Mouse (Mus musculus): ENCODE results near the gene Sp100. TPM values are rescaled to one million over a fixed set of nuclear protein-coding genes. Genes with fewer than 3 reads are reported as not detected.

The Sp100 gene
- polyA plus RNA-seq, 1 experiment from 2014 or later: 0.94 TPM

GRCm38 (mm10) chr1:85757531-85758230 is 107.9 kb downstream of the Sp100 start:
- H3K4me2 ChIP-seq (replicated peaks): peak overlapping the region; percentile 1; the same call in 1 of the 2 replicates
- no peaks in the 10 kb centered on the region for H3K9me3 ChIP-seq
- no peaks in the 10 kb centered on the region for H3K27me3 ChIP-seq
- H3K4me3 ChIP-seq: no peak overlapping the region
- H3K27ac ChIP-seq: peak overlapping the region; percentile 22; the same call in 1 of the 2 replicates
- no peaks in the 10 kb centered on the region for H3K4me1 ChIP-seq
- WGBS: 76% methylated on average over 6 of the region's 6 CpGs
- ATAC-seq (ENCODE audit: low FRiP score, low read depth): no peak
- H3K36me3 ChIP-seq: no peaks in the 10 kb centered on the region
- no peak overlapping the region for H3K9ac ChIP-seq

GRCm38 (mm10) chr1:85758231-85758968 is 108.6 kb downstream of the Sp100 start:
- peak overlapping the region; percentile 22; the same call in 1 of the 2 replicates for H3K27ac ChIP-seq
- H3K36me3 ChIP-seq: no peaks in the 10 kb centered on the region
- H3K9ac ChIP-seq: no peak overlapping the region
- no peaks in the 10 kb centered on the region for H3K9me3 ChIP-seq
- 29% methylated on average over 14 of the region's 14 CpGs for WGBS
- no peak overlapping the region for H3K4me3 ChIP-seq
- ATAC-seq (ENCODE audit: low FRiP score, low read depth): peak; percentile 71
- peak overlapping the region; percentile 1; the same call in 1 of the 2 replicates for H3K4me2 ChIP-seq (replicated peaks)
- no peaks in the 10 kb centered on the region for H3K4me1 ChIP-seq
- no peaks in the 10 kb centered on the region for H3K27me3 ChIP-seq

- WGBS: 20% methylated on average over 1 of the region's 1 CpGs
- 0 out of 2 replicates have a peak, but pooled peaks have one; percentile 15 for ATAC-seq (ENCODE audit: low FRiP score, low read depth)
- H3K4me1 ChIP-seq: no peaks in the 10 kb centered on the region
- H3K4me3 ChIP-seq: no peak overlapping the region
- H3K9me3 ChIP-seq: no peaks in the 10 kb centered on the region
- no peaks in the 10 kb centered on the region for H3K27me3 ChIP-seq
- no peak overlapping the region for H3K4me2 ChIP-seq (replicated peaks)
- no peak overlapping the region for H3K27ac ChIP-seq
- H3K36me3 ChIP-seq: no peaks in the 10 kb centered on the region
- H3K9ac ChIP-seq: no peak overlapping the region
These were observed 109.1 kb downstream of the Sp100 start for GRCm38 (mm10) chr1:85758969-85759293.

Small RNA genes lying within 50 kb of the gene (microRNA-seq; reads per million reads assigned to microRNA genes)
- gene Mir8096: not detected

Other genes starting within 250 kb of the Sp100 start
- not detected in 2 replicates for gene G530012D18Rik, start 74.3 kb upstream of the Sp100 start, polyA plus RNA-seq (2015; fragmentation: Nextera tagmentation; extraction: Ambion mirVana)
- gene Sp110, start 51.2 kb upstream of the Sp100 start, polyA plus RNA-seq (2015; fragmentation: Nextera tagmentation; extraction: Ambion mirVana): 1.4 TPM in 2 replicates
- 0.75 and 1.2 TPM in 2 replicates for gene Sp140, start 49.6 kb upstream of the Sp100 start, polyA plus RNA-seq (2015; fragmentation: Nextera tagmentation; extraction: Ambion mirVana)
- 1.0 and 1.4 TPM in 2 replicates for gene A630001G21Rik, start 128.7 kb downstream of the Sp100 start, polyA plus RNA-seq (2015; fragmentation: Nextera tagmentation; extraction: Ambion mirVana)
- 28.1 and 28.5 TPM in 2 replicates for gene Cab39, start 143.5 kb downstream of the Sp100 start, polyA plus RNA-seq (2015; fragmentation: Nextera tagmentation; extraction: Ambion mirVana)
- 289 and 290 TPM in 2 replicates for gene Itm2c, start 244.3 kb downstream of the Sp100 start, polyA plus RNA-seq (2015; fragmentation: Nextera tagmentation; extraction: Ambion mirVana)

Measured in limb, embryonic 13.5 days (tissue).